Mouse (Mus musculus) stomach, adult 2 months (tissue): ENCODE measurements around the gene Bpnt1. TPM values are rescaled to one million over a fixed set of nuclear protein-coding genes. Genes with fewer than 3 reads are reported as not detected.

ENCODE experiments used
- polyA plus RNA-seq: library from polyadenylated mRNA; depleted of rRNA; stranded (reverse); fragments of >200 nt; gene quantifications from 2 replicates; pipeline ENCODE4 v1.2.3, GENCODE M21; 2012; rRNA removed

Bpnt1 gene
- polyA plus RNA-seq = 47.3 and 53.6 TPM in 2 replicates

GRCm38 (mm10) chr1:185331983-185332430 is at the start of gene Bpnt1:
TSS of gene Bpnt1 (plus strand) at chr1:185332149.

GRCm38 (mm10) chr1:185328721-185329610 is 3.0 kb upstream of the Bpnt1 start, which contains the start of gene Iars2:
TSS of gene Iars2 (minus strand) at chr1:185329396.

DNA sequence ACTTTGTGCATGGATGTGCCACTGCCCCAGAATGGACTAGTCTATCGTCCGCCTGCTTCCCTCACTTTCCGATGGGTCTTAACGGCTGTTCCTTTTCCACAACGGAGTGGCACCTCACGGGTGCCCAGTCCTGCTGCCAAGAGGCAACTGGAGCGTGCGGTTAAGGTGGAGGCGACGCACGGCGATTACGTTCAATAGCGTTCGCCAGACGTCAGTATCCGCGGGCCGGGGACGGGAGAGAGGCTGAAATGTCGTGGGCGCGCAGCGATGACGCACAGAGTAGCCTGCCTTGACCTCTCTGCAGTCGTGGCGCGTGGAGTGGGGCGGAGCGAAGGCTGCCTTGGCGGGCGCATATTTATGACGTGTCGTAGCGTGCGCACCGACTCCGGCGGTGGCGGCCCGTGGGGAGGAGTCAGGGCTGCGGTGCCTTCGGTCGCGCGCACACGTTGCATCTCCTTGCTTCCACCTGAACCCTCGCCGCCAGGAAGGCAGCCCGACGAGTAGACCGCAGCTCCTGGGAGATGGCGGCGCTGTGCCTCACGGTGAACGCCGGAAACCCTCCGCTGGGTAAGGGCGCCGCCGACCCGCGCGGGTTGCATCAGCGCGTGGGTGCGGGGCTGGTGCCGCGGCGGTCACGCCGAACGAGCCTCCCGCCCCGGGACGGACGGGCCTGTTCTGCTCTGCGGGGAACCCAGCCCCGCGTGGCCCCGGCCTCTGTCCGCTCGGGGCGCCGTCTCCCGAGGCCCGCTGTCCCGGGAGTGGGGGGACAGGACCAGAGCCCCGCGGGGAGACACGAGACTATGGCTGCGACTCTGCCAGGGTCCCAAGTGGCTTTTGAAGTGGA is 30.9 kb downstream of the Bpnt1 start, which contains the start of gene Eprs:
Gene Eprs, plus strand, starts transcription at position 368 of the 844 bp plus-strand sequence.

Other genes starting within 250 kb of the Bpnt1 start
- 6.9 and 9.6 TPM in 2 replicates for gene Rab3gap2, start 128.0 kb upstream of the Bpnt1 start, polyA plus RNA-seq
- gene Iars2, start 2.8 kb upstream of the Bpnt1 start, polyA plus RNA-seq = 8.4 and 10.3 TPM in 2 replicates
- 1.1 and 1.4 TPM in 2 replicates for gene Eprs, start 30.9 kb downstream of the Bpnt1 start, polyA plus RNA-seq
- gene Slc30a10, start 122.7 kb downstream of the Bpnt1 start, polyA plus RNA-seq = 0.01 and 0.06 TPM in 2 replicates